Mouse (Mus musculus): Measurements from ENCODE around the gene Pnmt. TPM values are rescaled to one million over a fixed set of nuclear protein-coding genes. Genes with fewer than 3 reads are reported as not detected.
"Not testable (repeated sequence)": the region's sequence is repeated elsewhere in the genome, so short reads cannot be mapped to it uniquely, and the experiment has no call there.

Gene Pnmt
- total RNA-seq, 2 experiments from 2014 or later: 0.28 to 0.77 TPM

GRCm38 (mm10) chr11:98357396-98358160 lies 28.7 kb upstream of the Pnmt start:
- peak; percentile 5 for DNase-seq

- peak; percentile 89 for DNase-seq
Observed at GRCm38 (mm10) chr11:98358161-98359083, 27.8 kb upstream of the Pnmt start, which contains the start of gene Stard3. Gene Stard3 (plus strand): TSS chr11:98358368.

GRCm38 (mm10) chr11:98360866-98361521 lies 25.3 kb upstream of the Pnmt start:
- DNase-seq: peak; percentile 5

- DNase-seq: no peak
Observed at GRCm38 (mm10) chr11:98363817-98364216, 22.4 kb upstream of the Pnmt start.

- DNase-seq: no peak
Observed at GRCm38 (mm10) chr11:98364410-98364809, 21.8 kb upstream of the Pnmt start.

- no peak for DNase-seq
Observed at GRCm38 (mm10) chr11:98366290-98366689, 20.0 kb upstream of the Pnmt start.

GRCm38 (mm10) chr11:98367171-98367862 lies 18.9 kb upstream of the Pnmt start:
- no peak for DNase-seq

- no peak for DNase-seq
Observed at GRCm38 (mm10) chr11:98367863-98368186, 18.4 kb upstream of the Pnmt start.

GRCm38 (mm10) chr11:98369337-98369736 lies 16.9 kb upstream of the Pnmt start:
- no peak for DNase-seq

- no peak for DNase-seq
Observed at GRCm38 (mm10) chr11:98370588-98370987, 15.7 kb upstream of the Pnmt start.

- no peak for DNase-seq
Observed at GRCm38 (mm10) chr11:98371556-98372240, 14.6 kb upstream of the Pnmt start.

GRCm38 (mm10) chr11:98372406-98372805 lies 13.8 kb upstream of the Pnmt start:
- peak; percentile 75 for DNase-seq

GRCm38 (mm10) chr11:98373244-98373643 lies 13.0 kb upstream of the Pnmt start:
- DNase-seq: no peak

- DNase-seq: no peak
Observed at GRCm38 (mm10) chr11:98374266-98374665, 12.0 kb upstream of the Pnmt start.

GRCm38 (mm10) chr11:98376756-98377155 lies 9.5 kb upstream of the Pnmt start:
- no peak for DNase-seq

- DNase-seq: no peak
Observed at GRCm38 (mm10) chr11:98377787-98378186, 8.5 kb upstream of the Pnmt start.

GRCm38 (mm10) chr11:98379379-98379778 lies 6.9 kb upstream of the Pnmt start:
- DNase-seq: no peak

- no peak for DNase-seq
Observed at GRCm38 (mm10) chr11:98380106-98380505, 6.1 kb upstream of the Pnmt start.

GRCm38 (mm10) chr11:98381651-98382050 lies 4.6 kb upstream of the Pnmt start:
- peak; percentile 14 for DNase-seq

- DNase-seq: not testable (repeated sequence)
Observed at GRCm38 (mm10) chr11:98382405-98382804, 3.8 kb upstream of the Pnmt start.

- peak; percentile 37 for DNase-seq
Observed at GRCm38 (mm10) chr11:98383261-98384030, 2.8 kb upstream of the Pnmt start, which contains the start of gene Tcap. Gene Tcap (plus strand): TSS chr11:98383811.
